Mouse (Mus musculus): ENCODE results near the gene Arhgef15. TPM values are rescaled to one million over a fixed set of nuclear protein-coding genes. Genes with fewer than 3 reads are reported as not detected.
A peak's percentile ranks its signal among the peaks of the same experiment; 100 is the strongest.

Arhgef15 gene
- total and polyA plus RNA-seq, 2 experiments from 2014 or later = 13.8 to 17.8 TPM

DNA sequence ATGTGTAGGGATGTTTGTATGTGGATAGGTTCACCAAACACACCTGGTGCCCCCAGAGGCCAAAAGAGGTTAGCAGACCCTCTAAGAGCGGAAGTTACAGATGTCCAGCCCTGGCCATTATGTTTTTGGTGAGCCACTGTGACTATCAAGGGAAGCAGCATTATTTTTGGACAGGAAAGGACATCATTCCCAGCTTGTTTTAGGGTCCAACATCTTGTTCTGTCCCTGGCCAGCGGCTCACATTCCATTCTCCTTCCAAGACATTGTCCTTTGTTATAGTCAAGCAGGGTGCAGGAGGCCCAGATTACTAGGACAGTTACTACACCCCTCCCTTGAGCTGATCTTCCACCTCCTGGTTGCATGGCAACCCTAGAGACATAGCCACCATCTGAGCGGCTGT, 50.0 kb downstream of the Arhgef15 start:
- WGBS = 81% methylated on average over 3 of the region's 3 CpGs
- peaks cover 38% of the 10 kb centered on the region for H3K36me3 ChIP-seq (ENCODE audit: insufficient read depth)
- no peak for DNase-seq
- no peaks in the 10 kb centered on the region for H3K9me3 ChIP-seq (ENCODE audit: low read length)
- no peak overlapping the region for H3K4me3 ChIP-seq (ENCODE audit: low read depth, low read length)
- H3K9ac ChIP-seq = no peak overlapping the region
- no peaks in the 10 kb centered on the region for H3K4me1 ChIP-seq (ENCODE audit: insufficient read depth)
- TF ChIP-seq CTCF (IDR thresholded peaks at IDR 0.05; ENCODE audit: low read depth) = no peak
- no peak overlapping the region for H3K27ac ChIP-seq (ENCODE audit: low read depth, low read length)
- no peaks in the 10 kb centered on the region for H3K27me3 ChIP-seq (ENCODE audit: insufficient read depth, low read length)
- ATAC-seq = no peak
- no peak overlapping the region for H3K4me2 ChIP-seq (ENCODE audit: low read depth)

- TF ChIP-seq CTCF (IDR thresholded peaks at IDR 0.05; ENCODE audit: low read depth) = no peak
- H3K4me2 ChIP-seq (ENCODE audit: low read depth) = no peak overlapping the region
- no peak for DNase-seq
- 60% methylated on average over 4 of the region's 4 CpGs for WGBS
- no peaks in the 10 kb centered on the region for H3K4me1 ChIP-seq (ENCODE audit: insufficient read depth)
- no peaks in the 10 kb centered on the region for H3K27me3 ChIP-seq (ENCODE audit: insufficient read depth, low read length)
- H3K36me3 ChIP-seq (ENCODE audit: insufficient read depth) = peaks cover 38% of the 10 kb centered on the region
- H3K27ac ChIP-seq (ENCODE audit: low read depth, low read length) = no peak overlapping the region
- no peak overlapping the region for H3K4me3 ChIP-seq (ENCODE audit: low read depth, low read length)
- no peaks in the 10 kb centered on the region for H3K9me3 ChIP-seq (ENCODE audit: low read length)
- no peak overlapping the region for H3K9ac ChIP-seq
- no peak for ATAC-seq
These were observed 50.9 kb downstream of the Arhgef15 start for GRCm38 (mm10) chr11:68906461-68906790.

GRCm38 (mm10) chr11:68905665-68906460, 51.4 kb downstream of the Arhgef15 start:
- Histone ChIP-seq H3K36me3 (ENCODE audit: insufficient read depth) (peaks cover 38% of the 10 kb centered on the region), H3K9me3 (ENCODE audit: low read length) (no peaks in the 10 kb centered on the region), H3K4me2 (ENCODE audit: low read depth) (no peak overlapping the region), H3K27me3 (ENCODE audit: insufficient read depth, low read length) (no peaks in the 10 kb centered on the region), H3K9ac (no peak overlapping the region), H3K27ac (ENCODE audit: low read depth, low read length) (no peak overlapping the region), H3K4me1 (ENCODE audit: insufficient read depth) (no peaks in the 10 kb centered on the region), H3K4me3 (ENCODE audit: low read depth, low read length) (no peak overlapping the region)
- no peak for TF ChIP-seq CTCF (IDR thresholded peaks at IDR 0.05; ENCODE audit: low read depth)
- ATAC-seq (no peak), DNase-seq (no peak)
- 90% methylated on average over 9 of the region's 9 CpGs for WGBS

DNA sequence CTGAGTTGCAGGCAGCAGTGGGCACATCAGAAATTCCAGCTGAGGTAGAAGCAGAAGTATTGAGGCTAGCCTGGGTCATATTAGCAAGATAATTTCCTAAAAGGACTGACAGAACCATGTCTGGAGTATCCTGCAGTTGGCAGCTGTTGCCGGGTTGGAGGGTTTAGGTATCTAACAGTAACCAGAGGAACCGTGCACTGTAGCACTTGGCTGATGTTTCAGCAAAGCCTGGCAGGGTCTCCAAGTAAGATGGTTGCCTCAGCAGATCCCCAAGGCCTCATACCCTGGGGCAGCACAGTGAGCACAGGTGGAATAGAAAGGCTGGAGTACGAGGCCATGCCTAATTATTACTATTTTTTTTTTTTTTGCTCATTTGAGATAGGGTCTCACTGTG, 52.1 kb downstream of the Arhgef15 start:
- DNase-seq (no peak), ATAC-seq (no peak)
- H3K4me2 ChIP-seq (ENCODE audit: low read depth) = no peak overlapping the region
- no peak overlapping the region for H3K27ac ChIP-seq (ENCODE audit: low read depth, low read length)
- peaks cover 38% of the 10 kb centered on the region for H3K36me3 ChIP-seq (ENCODE audit: insufficient read depth)
- no peak for TF ChIP-seq CTCF (IDR thresholded peaks at IDR 0.05; ENCODE audit: low read depth)
- no peak overlapping the region for H3K9ac ChIP-seq
- WGBS = 88% methylated on average over 3 of the region's 3 CpGs
- no peaks in the 10 kb centered on the region for H3K4me1 ChIP-seq (ENCODE audit: insufficient read depth)
- H3K9me3 ChIP-seq (ENCODE audit: low read length) = no peaks in the 10 kb centered on the region
- H3K27me3 ChIP-seq (ENCODE audit: insufficient read depth, low read length) = no peaks in the 10 kb centered on the region
- H3K4me3 ChIP-seq (ENCODE audit: low read depth, low read length) = no peak overlapping the region

DNA sequence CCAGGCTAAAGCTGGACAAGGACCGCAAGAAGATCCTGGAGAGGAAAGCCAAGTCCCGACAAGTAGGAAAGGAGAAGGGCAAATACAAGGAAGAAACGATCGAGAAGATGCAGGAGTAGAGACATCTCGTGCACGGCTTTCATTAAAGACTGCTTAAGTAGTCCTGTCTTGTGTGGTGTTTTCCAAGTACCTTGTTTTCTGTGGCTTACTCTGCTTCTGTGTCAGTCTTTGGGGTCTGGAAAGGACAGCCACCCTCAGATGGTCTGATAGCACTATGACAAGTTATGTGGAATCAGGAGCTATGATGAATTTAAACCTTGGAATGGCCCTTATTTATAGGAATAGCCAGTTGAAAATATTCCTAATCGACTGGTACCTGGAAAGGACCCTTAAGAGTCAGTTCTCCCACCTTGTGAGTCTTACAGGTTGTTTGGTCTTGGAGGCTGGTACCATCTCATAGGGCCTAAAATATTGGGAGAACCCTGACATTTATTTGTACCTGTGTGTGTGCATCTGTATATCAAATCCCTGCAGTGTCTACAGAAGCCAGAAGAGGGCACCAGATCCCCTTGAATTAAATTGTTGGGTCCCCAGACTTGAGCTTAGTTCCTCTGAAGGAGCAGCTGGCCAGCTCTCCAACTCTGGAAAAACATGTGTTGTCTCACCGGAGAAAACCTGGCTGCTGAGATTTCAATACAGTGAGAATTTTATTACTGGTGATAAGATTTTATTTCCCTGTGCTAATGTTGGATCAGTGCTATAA, 52.7 kb downstream of the Arhgef15 start:
- Histone ChIP-seq H3K9me3 (ENCODE audit: low read length) (no peaks in the 10 kb centered on the region), H3K27me3 (ENCODE audit: insufficient read depth, low read length) (no peaks in the 10 kb centered on the region), H3K4me1 (ENCODE audit: insufficient read depth) (no peaks in the 10 kb centered on the region), H3K4me2 (ENCODE audit: low read depth) (no peak overlapping the region), H3K27ac (ENCODE audit: low read depth, low read length) (no peak overlapping the region), H3K36me3 (ENCODE audit: insufficient read depth) (peaks cover 38% of the 10 kb centered on the region), H3K9ac (no peak overlapping the region), H3K4me3 (ENCODE audit: low read depth, low read length) (no peak overlapping the region)
- ATAC-seq (no peak), DNase-seq (peak; percentile 88)
- TF ChIP-seq CTCF (IDR thresholded peaks at IDR 0.05; ENCODE audit: low read depth) = peak; percentile 80
- 79% methylated on average over 8 of the region's 8 CpGs for WGBS

GRCm38 (mm10) chr11:68903775-68904174, 53.5 kb downstream of the Arhgef15 start:
- no peak for DNase-seq
- no peak overlapping the region for H3K9ac ChIP-seq
- 93% methylated on average over 2 of the region's 2 CpGs for WGBS
- no peak overlapping the region for H3K4me3 ChIP-seq (ENCODE audit: low read depth, low read length)
- H3K27ac ChIP-seq (ENCODE audit: low read depth, low read length) = no peak overlapping the region
- no peaks in the 10 kb centered on the region for H3K4me1 ChIP-seq (ENCODE audit: insufficient read depth)
- H3K27me3 ChIP-seq (ENCODE audit: insufficient read depth, low read length) = no peaks in the 10 kb centered on the region
- H3K4me2 ChIP-seq (ENCODE audit: low read depth) = no peak overlapping the region
- peaks cover 38% of the 10 kb centered on the region for H3K36me3 ChIP-seq (ENCODE audit: insufficient read depth)
- no peak for TF ChIP-seq CTCF (IDR thresholded peaks at IDR 0.05; ENCODE audit: low read depth)
- H3K9me3 ChIP-seq (ENCODE audit: low read length) = no peaks in the 10 kb centered on the region
- ATAC-seq = no peak

- DNase-seq (no peak), ATAC-seq (no peak)
- peak overlapping the region; percentile 56; the same call in 1 of the 2 replicates for H3K4me3 ChIP-seq (ENCODE audit: low read depth, low read length)
- peak overlapping the region; percentile 89; the same call in 1 of the 2 replicates for H3K9ac ChIP-seq
- no peak overlapping the region for H3K27ac ChIP-seq (ENCODE audit: low read depth, low read length)
- no peak for TF ChIP-seq CTCF (IDR thresholded peaks at IDR 0.05; ENCODE audit: low read depth)
- WGBS = 82% methylated on average over 5 of the region's 5 CpGs
- no peaks in the 10 kb centered on the region for H3K4me1 ChIP-seq (ENCODE audit: insufficient read depth)
- H3K36me3 ChIP-seq (ENCODE audit: insufficient read depth) = peaks cover 38% of the 10 kb centered on the region
- no peaks in the 10 kb centered on the region for H3K27me3 ChIP-seq (ENCODE audit: insufficient read depth, low read length)
- peak overlapping the region; percentile 69 for H3K4me2 ChIP-seq (ENCODE audit: low read depth)
- H3K9me3 ChIP-seq (ENCODE audit: low read length) = no peaks in the 10 kb centered on the region
These were observed 54.5 kb downstream of the Arhgef15 start for GRCm38 (mm10) chr11:68902823-68903222.
